8 mouse cellular contexts compared by ENCODE assay signal in the genomic region with DNA sequence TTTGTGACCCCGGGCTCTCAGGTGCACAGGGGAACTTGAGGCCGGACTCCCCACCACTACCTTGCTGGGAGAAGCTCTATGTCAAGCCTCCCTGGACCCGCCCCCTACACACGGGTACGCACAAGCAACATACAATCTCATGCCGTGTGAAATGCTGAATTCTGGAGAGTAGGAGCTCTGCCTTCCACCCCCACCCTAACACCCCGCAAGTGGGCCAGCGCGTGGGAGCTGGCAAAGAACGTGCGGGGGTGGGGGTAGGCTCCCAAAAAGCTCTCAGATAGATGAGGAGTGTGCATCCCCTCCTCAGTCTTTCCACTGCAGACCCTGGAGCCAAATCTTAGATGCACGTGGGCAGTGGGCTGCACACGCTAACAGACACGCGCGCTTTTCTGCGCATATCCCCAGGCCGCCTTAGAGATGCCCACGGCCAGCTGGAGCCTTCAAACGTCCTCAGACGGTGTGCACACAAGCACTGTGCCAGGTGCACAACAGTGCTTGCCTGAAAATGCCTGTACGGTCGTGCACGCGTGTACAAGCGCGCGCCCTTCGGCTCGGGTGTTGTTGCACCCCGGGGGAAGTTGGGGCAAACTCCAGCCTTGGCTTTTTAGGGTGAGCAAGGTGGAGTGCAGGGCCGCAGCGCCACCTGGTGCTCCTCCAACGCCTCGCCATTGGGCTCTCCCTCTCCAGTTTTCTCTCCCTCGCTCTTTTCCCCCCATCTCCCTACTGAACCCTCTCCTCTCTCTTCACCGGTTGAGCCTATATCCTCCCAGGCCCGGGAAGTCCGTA. TPM values are rescaled to one million over a fixed set of nuclear protein-coding genes. Genes with fewer than 3 reads are reported as not detected.
DNase-seq lines count a peak whose midpoint lies in the region; ATAC-seq and TF ChIP-seq lines count a peak whose summit lies in the region.

No protein-coding gene starts in this region.

- in situ Hi-C loops in ES-E14 (cut with MboI; ENCODE audit: low sequenced_read_pairs in 2 of 2, unreplicated experiment in 2 of 2): no loop called here

- no peaks in the 10 kb centered on the region for H3K9me3 ChIP-seq in ES-E14 (ENCODE audit: control insufficient read depth, insufficient read depth, low read depth, low read length)
- no peaks in the 10 kb centered on the region for H3K9me3 ChIP-seq in forebrain, embryonic 13.5 days (replicated peaks)
- no peaks in the 10 kb centered on the region for H3K9me3 ChIP-seq in hindbrain, embryonic 15.5 days
- no peaks in the 10 kb centered on the region for H3K9me3 ChIP-seq in stomach, embryonic 14.5 days (ENCODE audit: control insufficient read depth, low read depth, low read length)

- intact Hi-C loops in left cerebral cortex, postnatal 10 days (cut with DNase I): loop anchor here (2.0 to 10.0 kb wide), 5 partner anchors 239 to 1111 kb away; no protein-coding TSS in a partner anchor

- no peak overlapping the region for H3K27ac ChIP-seq in ES-E14 (ENCODE audit: insufficient read depth, low read depth, low read length, poor library complexity, severe bottlenecking)
- no peak overlapping the region for H3K27ac ChIP-seq in brown adipose tissue, adult 24 weeks (replicated peaks; ENCODE audit: low read depth, low read length)
- no peak overlapping the region for H3K27ac ChIP-seq in forebrain, embryonic 13.5 days
- peak overlapping the region; percentile 74 for H3K27ac ChIP-seq in hindbrain, embryonic 15.5 days (replicated peaks)
- H3K27ac ChIP-seq in stomach, embryonic 14.5 days (ENCODE audit: low read length): no peak overlapping the region

- H3K4me1 ChIP-seq in ES-E14 (ENCODE audit: control insufficient read depth in 2 of 2, insufficient read depth in 2 of 2, low read length in 2 of 2, poor library complexity in 1 of 2): peaks cover 0 to 13% of the 10 kb centered on the region in 2 experiments; a peak in 2 of 4 replicates
- H3K4me1 ChIP-seq in brown adipose tissue, adult 24 weeks (ENCODE audit: control insufficient read depth, insufficient read depth, insufficient read length, low read length): no peaks in the 10 kb centered on the region
- H3K4me1 ChIP-seq in forebrain, embryonic 13.5 days: peaks cover 29% of the 10 kb centered on the region
- H3K4me1 ChIP-seq in hindbrain, embryonic 15.5 days (replicated peaks): peaks cover 37% of the 10 kb centered on the region
- peaks cover 10% of the 10 kb centered on the region; the same call in 1 of the 2 replicates for H3K4me1 ChIP-seq in stomach, embryonic 14.5 days (ENCODE audit: control insufficient read depth, insufficient read depth, low read length)

- no peaks in the 10 kb centered on the region for H3K36me3 ChIP-seq in ES-E14 (ENCODE audit: control insufficient read depth, insufficient read depth, low read length, poor library complexity, severe bottlenecking)
- H3K36me3 ChIP-seq in forebrain, embryonic 13.5 days (ENCODE audit: poor library complexity, severe bottlenecking): no peaks in the 10 kb centered on the region
- no peaks in the 10 kb centered on the region for H3K36me3 ChIP-seq in hindbrain, embryonic 15.5 days
- H3K36me3 ChIP-seq in stomach, embryonic 14.5 days (ENCODE audit: control insufficient read depth, insufficient read depth, low read length): no peaks in the 10 kb centered on the region

- H3K4me2 ChIP-seq in forebrain, embryonic 13.5 days: peak overlapping the region; percentile 74
- H3K4me2 ChIP-seq in hindbrain, embryonic 15.5 days: peak overlapping the region; percentile 91
- peak overlapping the region; percentile 59 for H3K4me2 ChIP-seq in stomach, embryonic 14.5 days (replicated peaks; ENCODE audit: low read depth, low read length)

- peak; percentile 83 for ATAC-seq in forebrain, embryonic 13.5 days
- peak; percentile 82 for ATAC-seq in hindbrain, embryonic 15.5 days (ENCODE audit: low FRiP score, low read depth)
- ATAC-seq in megakaryocyte progenitor cell, adult 5-6 weeks (replicated peaks; ENCODE audit: poor library complexity): peak; percentile 60
- peak; percentile 30 for ATAC-seq in stomach, embryonic 14.5 days (ENCODE audit: insufficient number of reproducible peaks, insufficient read depth, low FRiP score, low read depth)
- ATAC-seq in megakaryocyte-erythroid progenitor cell, adult 5-6 weeks (replicated peaks; ENCODE audit: low FRiP score, low TSS enrichment, poor library complexity, severe bottlenecking): no peak

- 1% methylated on average over 39 of the region's 39 CpGs for WGBS in forebrain, embryonic 13.5 days
- 1% methylated on average over 39 of the region's 39 CpGs for WGBS in hindbrain, embryonic 15.5 days
- WGBS in stomach, embryonic 14.5 days: under 1% methylated on average over 39 of the region's 39 CpGs

- peaks cover 66% of the 10 kb centered on the region for H3K27me3 ChIP-seq in forebrain, embryonic 13.5 days
- H3K27me3 ChIP-seq in hindbrain, embryonic 15.5 days: peaks cover 22% of the 10 kb centered on the region
- peaks cover 58% of the 10 kb centered on the region for H3K27me3 ChIP-seq in stomach, embryonic 14.5 days (ENCODE audit: control insufficient read depth, insufficient read depth, low read length)

- DNase-seq in ES-E14 (ENCODE audit: low read depth, low spot score): peak; percentile 53
- peak; percentile 74 to 82 for DNase-seq in left cerebral cortex, postnatal 10 days (ENCODE audit: extremely low spot score in 1 of 2, low spot score in 2 of 2)

- H3K4me3 ChIP-seq in ES-E14 (ENCODE audit: insufficient read depth in 1 of 2, low read depth in 1 of 2, low read length in 2 of 2, poor library complexity in 1 of 2, severe bottlenecking in 1 of 2): peak overlapping the region; percentile 62 to 71
- peak overlapping the region; percentile 13; the same call in 1 of the 2 replicates for H3K4me3 ChIP-seq in brown adipose tissue, adult 24 weeks (ENCODE audit: insufficient read depth, low read depth, low read length)
- peak overlapping the region; percentile 46 for H3K4me3 ChIP-seq in forebrain, embryonic 13.5 days
- H3K4me3 ChIP-seq in hindbrain, embryonic 15.5 days: peak overlapping the region; percentile 73
- peak overlapping the region; percentile 33 for H3K4me3 ChIP-seq in stomach, embryonic 14.5 days (ENCODE audit: low read depth, low read length)

- H3K9ac ChIP-seq in ES-E14 (ENCODE audit: insufficient read depth, low read depth, low read length, poor library complexity, severe bottlenecking): no peak overlapping the region
- H3K9ac ChIP-seq in forebrain, embryonic 13.5 days: peak overlapping the region; percentile 43
- H3K9ac ChIP-seq in hindbrain, embryonic 15.5 days: peak overlapping the region; percentile 68
- no peak overlapping the region for H3K9ac ChIP-seq in stomach, embryonic 14.5 days (replicated peaks; ENCODE audit: low read depth, low read length)

TF ChIP-seq in ES-E14, 5 proteins besides CTCF, POLR2A, EP300 and RAD21:
- TF ChIP-seq MAFK (IDR thresholded peaks at IDR 0.05; ENCODE audit: insufficient read depth, low read depth, low read length): no peak
- no peak for TF ChIP-seq HCFC1 (IDR thresholded peaks at IDR 0.05; ENCODE audit: borderline replicate concordance, insufficient read depth, low read length)
- TF ChIP-seq CHD2 (IDR thresholded peaks at IDR 0.05; ENCODE audit: low read depth, low read length): no peak
- TF ChIP-seq ZC3H11A (IDR thresholded peaks at IDR 0.05; ENCODE audit: borderline replicate concordance, low read depth, low read length): peak; percentile 84; the same call in 1 of the 2 replicates

RNA-seq across cellular contexts. Expression of gene Grin2a, which starts 1.9 kb away (rescaled TPM):
- 0.32 and 0.62 TPM in 2 replicates for total RNA-seq in ES-E14 (2012; rRNA removed)
- polyA plus RNA-seq in brown adipose tissue, adult 24 weeks (2012; ENCODE audit: insufficient read depth, insufficient read length, missing spikeins): not detected in 2 replicates
- polyA plus RNA-seq in forebrain, embryonic 13.5 days (2015; fragmentation: Nextera tagmentation; extraction: Ambion mirVana): 1.3 and 2.2 TPM in 2 replicates
- 10.0 and 10.2 TPM in 2 replicates for polyA plus RNA-seq in hindbrain, embryonic 15.5 days (2015; fragmentation: Nextera tagmentation; extraction: Ambion mirVana)
- 100 to 1,000 TPM; 129 to 130 TPM for total RNA-seq in left cerebral cortex, postnatal 10 days (2021)
- not detected in 2 replicates for total RNA-seq in megakaryocyte progenitor cell, adult 5-6 weeks (2015)
- not detected in 2 replicates for total RNA-seq in megakaryocyte progenitor cell, adult 5-6 weeks (2017)
- polyA plus RNA-seq in stomach, embryonic 14.5 days (2014; fragmentation: Nextera tagmentation; extraction: Ambion mirVana): 0.77 and 0.85 TPM in 2 replicates
- total RNA-seq in megakaryocyte-erythroid progenitor cell, adult 5-6 weeks (2014; fragmentation: Nextera tagmentation): not detected in 2 replicates
- not detected in 2 replicates for total RNA-seq in megakaryocyte-erythroid progenitor cell, adult 5-6 weeks (2017)

Comparison
In these comparisons a context has a peak if more than half of its experiments do, and no peak if none do; other contexts are left out.
1. H3K4me3 ChIP-seq: peak in every context shown above with its lines; median percentile 73 in hindbrain, embryonic 15.5 days; 66 in ES-E14; 46 in forebrain, embryonic 13.5 days; 33 in stomach, embryonic 14.5 days; 13 in brown adipose tissue, adult 24 weeks.
2. H3K9ac ChIP-seq: peak in forebrain, embryonic 13.5 days (single experiment) and hindbrain, embryonic 15.5 days (single experiment); none in ES-E14 (single experiment) and stomach, embryonic 14.5 days (single experiment).
3. RNA of gene Grin2a, which starts 1.9 kb away (total RNA-seq): 129 to 130 TPM in left cerebral cortex, postnatal 10 days; 0.32 to 0.62 TPM in ES-E14, not detected in megakaryocyte progenitor cell, adult 5-6 weeks and not detected in megakaryocyte-erythroid progenitor cell, adult 5-6 weeks; every median in the first group is over 10 times any median in the second.
4. Peak in every context shown above with its lines, with median percentiles within 50 percentile points of each other: H3K4me2 ChIP-seq.